ENCODE assay signal across 11 mouse cellular contexts in the genomic region with DNA sequence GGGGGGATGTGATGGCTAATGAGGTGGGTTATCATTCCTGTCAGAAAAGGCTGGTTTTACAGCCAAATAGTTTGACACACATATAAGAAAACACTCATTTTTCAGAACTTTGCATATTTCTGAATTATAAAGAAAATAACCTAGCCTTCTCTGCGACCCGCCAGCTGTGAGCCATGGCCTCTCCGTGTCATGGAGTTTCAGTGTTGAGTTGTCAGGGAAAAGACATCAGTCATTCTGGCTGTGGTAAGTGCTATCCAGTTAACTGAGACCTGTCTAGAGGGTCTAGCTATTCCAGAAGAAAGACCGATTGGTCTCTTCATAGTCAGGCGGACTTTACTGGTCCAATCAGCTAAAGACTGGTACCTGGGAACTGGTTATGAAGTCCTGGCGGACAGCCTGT.
"Had no signal": no experiment of that assay in that cellular context is flagged by ENCODE, and none has a peak within 500 bp of the region (broad histone marks: within the 10 kb centered on the region; RNA-seq: fewer than 3 reads in every experiment).

No protein-coding gene starts in this region.

- H3K4me3 ChIP-seq: left cerebral cortex, adult 2 months; limb, embryonic 10.5 days; liver, embryonic 15.5 days; midbrain, embryonic 13.5 days; stomach, embryonic 15.5 days had no signal

- DNase-seq: kidney, adult 8-10 months; kidney, postnatal 25 days; lung, postnatal 10 days; right cerebral cortex, postnatal 14 days; thymus, postnatal 4 days had no signal

- H3K4me2 ChIP-seq: liver, embryonic 11.5 days; liver, embryonic 15.5 days; midbrain, embryonic 13.5 days; stomach, embryonic 15.5 days had no signal

- H3K27ac ChIP-seq: left cerebral cortex, adult 2 months; limb, embryonic 10.5 days; liver, embryonic 15.5 days; midbrain, embryonic 13.5 days; stomach, embryonic 15.5 days had no signal

- H3K36me3 ChIP-seq: limb, embryonic 10.5 days; liver, embryonic 15.5 days; midbrain, embryonic 13.5 days; stomach, embryonic 15.5 days had no signal

- H3K9ac ChIP-seq: liver, embryonic 15.5 days; midbrain, embryonic 13.5 days; stomach, embryonic 15.5 days had no signal

- ATAC-seq: midbrain, embryonic 13.5 days had no signal

- H3K4me1 ChIP-seq: liver, embryonic 15.5 days; midbrain, embryonic 13.5 days; stomach, embryonic 15.5 days had no signal

- H3K9me3 ChIP-seq: limb, embryonic 10.5 days; liver, embryonic 15.5 days; midbrain, embryonic 13.5 days; stomach, embryonic 15.5 days had no signal

- H3K27me3 ChIP-seq: liver, embryonic 15.5 days; midbrain, embryonic 13.5 days; stomach, embryonic 15.5 days had no signal
